Mouse (Mus musculus): ENCODE results near the gene Arhgap40. TPM values are rescaled to one million over a fixed set of nuclear protein-coding genes. Genes with fewer than 3 reads are reported as not detected.

Gene Arhgap40
- polyA plus RNA-seq, 1 experiment from 2014 or later = not detected

GRCm38 (mm10) chr2:158590495-158590894 lies 77.9 kb downstream of the Arhgap40 start:
- ATAC-seq (ENCODE audit: low read depth) = no peak
- Histone ChIP-seq H3K4me1 (replicated peaks; ENCODE audit: control insufficient read depth, insufficient read depth, low read length) (no peaks in the 10 kb centered on the region), H3K27ac (ENCODE audit: low read length) (no peak overlapping the region), H3K9me3 (ENCODE audit: control insufficient read depth, low read length) (no peaks in the 10 kb centered on the region), H3K4me3 (ENCODE audit: low read length) (no peak overlapping the region), H3K36me3 (ENCODE audit: control insufficient read depth, insufficient read depth, low read length) (no peaks in the 10 kb centered on the region), H3K27me3 (ENCODE audit: control insufficient read depth, insufficient read depth, low read depth, low read length) (no peaks in the 10 kb centered on the region), H3K4me2 (ENCODE audit: low read depth, low read length) (no peak overlapping the region), H3K9ac (ENCODE audit: low read length) (no peak overlapping the region)
- WGBS = 44% methylated on average over 3 of the region's 3 CpGs

- 43% methylated on average over 5 of the region's 5 CpGs for WGBS
Observed at GRCm38 (mm10) chr2:158591286-158591685, 78.7 kb downstream of the Arhgap40 start.

GRCm38 (mm10) chr2:158593371-158593770 lies 80.8 kb downstream of the Arhgap40 start:
- Histone ChIP-seq H3K4me2 (ENCODE audit: low read depth, low read length) (no peak overlapping the region), H3K9me3 (ENCODE audit: control insufficient read depth, low read length) (no peaks in the 10 kb centered on the region), H3K4me3 (ENCODE audit: low read length) (no peak overlapping the region), H3K27me3 (ENCODE audit: control insufficient read depth, insufficient read depth, low read depth, low read length) (no peaks in the 10 kb centered on the region; the same call in 1 of the 2 replicates), H3K4me1 (replicated peaks; ENCODE audit: control insufficient read depth, insufficient read depth, low read length) (no peaks in the 10 kb centered on the region), H3K36me3 (ENCODE audit: control insufficient read depth, insufficient read depth, low read length) (no peaks in the 10 kb centered on the region), H3K9ac (ENCODE audit: low read length) (no peak overlapping the region), H3K27ac (ENCODE audit: low read length) (no peak overlapping the region)
- ATAC-seq (ENCODE audit: low read depth) = no peak
- 72% methylated on average over 4 of the region's 4 CpGs for WGBS

More at GRCm38 (mm10) chr2:158591286-158591685, 78.7 kb downstream of the Arhgap40 start:
- no peak overlapping the region for H3K4me3 ChIP-seq (ENCODE audit: low read length)
- ATAC-seq (ENCODE audit: low read depth) = no peak
- H3K9ac ChIP-seq (ENCODE audit: low read length) = no peak overlapping the region
- no peaks in the 10 kb centered on the region for H3K9me3 ChIP-seq (ENCODE audit: control insufficient read depth, low read length)
- no peak overlapping the region for H3K27ac ChIP-seq (ENCODE audit: low read length)
- no peak overlapping the region for H3K4me2 ChIP-seq (ENCODE audit: low read depth, low read length)
- no peaks in the 10 kb centered on the region; the same call in 1 of the 2 replicates for H3K27me3 ChIP-seq (ENCODE audit: control insufficient read depth, insufficient read depth, low read depth, low read length)
- H3K36me3 ChIP-seq (ENCODE audit: control insufficient read depth, insufficient read depth, low read length) = no peaks in the 10 kb centered on the region
- H3K4me1 ChIP-seq (replicated peaks; ENCODE audit: control insufficient read depth, insufficient read depth, low read length) = no peaks in the 10 kb centered on the region

GRCm38 (mm10) chr2:158595103-158595502 lies 82.5 kb downstream of the Arhgap40 start:
- Histone ChIP-seq H3K4me1 (replicated peaks; ENCODE audit: control insufficient read depth, insufficient read depth, low read length) (no peaks in the 10 kb centered on the region), H3K4me3 (ENCODE audit: low read length) (no peak overlapping the region), H3K4me2 (ENCODE audit: low read depth, low read length) (no peak overlapping the region), H3K9ac (ENCODE audit: low read length) (no peak overlapping the region), H3K27ac (ENCODE audit: low read length) (no peak overlapping the region), H3K36me3 (ENCODE audit: control insufficient read depth, insufficient read depth, low read length) (no peaks in the 10 kb centered on the region), H3K9me3 (ENCODE audit: control insufficient read depth, low read length) (no peaks in the 10 kb centered on the region), H3K27me3 (ENCODE audit: control insufficient read depth, insufficient read depth, low read depth, low read length) (peaks cover 3% of the 10 kb centered on the region; the same call in 1 of the 2 replicates)
- no peak for ATAC-seq (ENCODE audit: low read depth)
- 2% methylated on average over 12 of the region's 12 CpGs for WGBS

GRCm38 (mm10) chr2:158595577-158595976 lies 83.0 kb downstream of the Arhgap40 start:
- Histone ChIP-seq H3K4me2 (ENCODE audit: low read depth, low read length) (no peak overlapping the region), H3K9me3 (ENCODE audit: control insufficient read depth, low read length) (no peaks in the 10 kb centered on the region), H3K4me3 (ENCODE audit: low read length) (no peak overlapping the region), H3K4me1 (replicated peaks; ENCODE audit: control insufficient read depth, insufficient read depth, low read length) (no peaks in the 10 kb centered on the region), H3K9ac (ENCODE audit: low read length) (no peak overlapping the region), H3K36me3 (ENCODE audit: control insufficient read depth, insufficient read depth, low read length) (no peaks in the 10 kb centered on the region), H3K27me3 (ENCODE audit: control insufficient read depth, insufficient read depth, low read depth, low read length) (peaks cover 3% of the 10 kb centered on the region; the same call in 1 of the 2 replicates), H3K27ac (ENCODE audit: low read length) (no peak overlapping the region)
- 20% methylated on average over 7 of the region's 7 CpGs for WGBS
- no peak for ATAC-seq (ENCODE audit: low read depth)

- Histone ChIP-seq H3K36me3 (ENCODE audit: control insufficient read depth, insufficient read depth, low read length) (no peaks in the 10 kb centered on the region), H3K4me1 (replicated peaks; ENCODE audit: control insufficient read depth, insufficient read depth, low read length) (no peaks in the 10 kb centered on the region), H3K9ac (ENCODE audit: low read length) (no peak overlapping the region), H3K4me3 (ENCODE audit: low read length) (no peak overlapping the region), H3K27me3 (ENCODE audit: control insufficient read depth, insufficient read depth, low read depth, low read length) (peaks cover 3% of the 10 kb centered on the region; the same call in 1 of the 2 replicates), H3K27ac (ENCODE audit: low read length) (no peak overlapping the region), H3K4me2 (ENCODE audit: low read depth, low read length) (no peak overlapping the region), H3K9me3 (ENCODE audit: control insufficient read depth, low read length) (no peaks in the 10 kb centered on the region)
- no peak for ATAC-seq (ENCODE audit: low read depth)
- WGBS = 32% methylated on average over 1 of the region's 1 CpGs
Observed at GRCm38 (mm10) chr2:158596803-158597202, 84.2 kb downstream of the Arhgap40 start.

Other genes starting within 250 kb of the Arhgap40 start
- 15.0 and 19.1 TPM in 2 replicates for gene Lbp, start 206.3 kb upstream of the Arhgap40 start, polyA plus RNA-seq (2015; fragmentation: Nextera tagmentation; extraction: Ambion mirVana)
- 1.9 and 5.3 TPM in 2 replicates for gene Snhg11, start 137.2 kb upstream of the Arhgap40 start, polyA plus RNA-seq (2015; fragmentation: Nextera tagmentation; extraction: Ambion mirVana)
- 13.6 and 15.2 TPM in 2 replicates for gene Ralgapb, start 102.9 kb upstream of the Arhgap40 start, polyA plus RNA-seq (2015; fragmentation: Nextera tagmentation; extraction: Ambion mirVana)
- gene Adig, start 10.2 kb upstream of the Arhgap40 start, polyA plus RNA-seq (2015; fragmentation: Nextera tagmentation; extraction: Ambion mirVana) = not detected in 2 replicates
- gene Slc32a1, start 98.0 kb downstream of the Arhgap40 start, polyA plus RNA-seq (2015; fragmentation: Nextera tagmentation; extraction: Ambion mirVana) = not detected in 2 replicates
- gene Actr5, start 112.1 kb downstream of the Arhgap40 start, polyA plus RNA-seq (2015; fragmentation: Nextera tagmentation; extraction: Ambion mirVana) = 4.9 and 7.2 TPM in 2 replicates
- gene Ppp1r16b, start 152.6 kb downstream of the Arhgap40 start, polyA plus RNA-seq (2015; fragmentation: Nextera tagmentation; extraction: Ambion mirVana) = 22.5 and 24.4 TPM in 2 replicates